Mouse (Mus musculus): ENCODE measurements at regions not wholly inside any gene's neighbourhood (a gene's known extent, or its start where the extent isn't known, plus 50 kb on each side); places are given as distances from the start of the nearest gene placed in this dataset.
"Not testable (repeated sequence)": the region's sequence is repeated elsewhere in the genome, so short reads cannot be mapped to it uniquely, and the experiment has no call there.

DNA sequence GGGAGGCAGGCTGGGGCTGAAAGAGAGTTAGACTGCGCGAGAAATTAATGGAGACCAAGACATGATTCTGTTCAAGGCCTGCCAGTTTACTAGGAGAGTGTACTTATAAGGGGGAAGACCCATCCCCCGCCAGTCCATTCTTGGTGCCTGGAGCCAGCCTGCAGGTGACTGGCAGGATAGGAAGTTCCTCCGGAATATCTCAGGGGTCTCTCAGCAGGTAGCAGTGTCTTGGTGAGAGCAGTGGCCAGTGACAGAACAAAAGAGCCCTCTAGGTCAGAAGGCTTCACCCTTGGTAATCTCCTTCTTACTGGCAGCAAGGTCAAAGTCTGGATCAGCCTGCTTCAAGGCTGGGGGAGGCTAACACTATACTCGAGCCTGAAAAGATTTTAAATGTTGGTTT, 83.7 kb upstream of the Zfp804b start:
- no peak for DNase-seq (ENCODE audit: low spot score in 2 of 2)

DNA sequence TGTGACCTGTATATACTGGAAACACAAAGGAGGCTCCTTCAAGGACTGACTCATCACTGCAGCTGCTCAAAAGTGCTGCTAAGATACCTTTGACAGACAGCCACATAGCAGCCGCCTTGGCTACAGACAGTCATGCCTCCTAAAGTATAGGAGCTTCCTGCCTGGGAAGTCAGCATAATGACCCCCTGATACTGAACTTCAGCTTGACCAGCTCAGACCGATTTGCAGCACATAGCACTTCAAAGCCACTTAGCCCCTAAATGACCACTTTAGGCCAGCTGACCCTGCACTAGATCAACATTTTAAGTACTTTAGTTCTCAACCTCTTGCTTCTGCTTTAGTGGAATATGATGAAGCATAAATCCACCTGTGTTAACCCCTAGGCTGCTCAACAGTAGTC, 91.9 kb upstream of the Zfp804b start:
- no peak for DNase-seq (ENCODE audit: low spot score in 2 of 2)

DNA sequence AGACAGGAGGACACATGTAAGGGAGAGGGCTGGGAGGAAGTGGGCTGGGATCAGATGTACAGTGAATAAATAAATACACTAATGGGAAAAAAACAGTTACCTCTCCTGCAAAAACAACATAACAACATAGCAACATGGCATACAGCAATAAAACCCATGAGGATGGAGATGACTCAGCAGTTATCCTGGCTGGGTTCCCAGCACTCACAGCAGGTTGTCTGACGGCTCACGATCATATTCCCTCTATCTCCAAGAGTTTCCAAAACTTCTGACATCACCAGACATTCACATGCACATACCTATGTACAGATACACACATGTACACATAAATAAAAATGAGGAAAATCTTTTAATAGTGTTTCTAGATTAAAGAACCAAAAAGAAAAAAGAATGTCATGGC, 103.4 kb upstream of the Zfp804b start:
- DNase-seq (ENCODE audit: low spot score in 2 of 2): no peak

DNA sequence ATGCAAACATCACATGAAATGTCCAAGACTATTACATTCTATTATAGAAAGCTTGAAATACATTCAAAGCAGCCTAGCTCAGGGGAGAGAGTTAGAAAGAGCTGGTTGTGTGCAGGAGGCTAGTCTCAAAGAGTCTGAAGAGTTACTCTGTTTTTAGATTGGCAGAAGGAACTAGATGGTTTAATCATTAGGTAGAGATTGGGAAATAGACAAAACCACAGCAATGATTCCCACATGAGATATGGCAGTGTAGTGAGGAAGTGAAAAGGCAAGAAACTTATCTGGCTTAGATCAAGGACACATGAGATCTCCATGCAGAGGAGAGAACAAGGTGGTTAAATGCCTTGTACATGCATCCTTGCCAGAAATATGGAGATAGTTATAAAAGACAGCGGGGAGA, 110.3 kb upstream of the Zfp804b start:
- no peak for DNase-seq (ENCODE audit: low spot score in 2 of 2)

DNA sequence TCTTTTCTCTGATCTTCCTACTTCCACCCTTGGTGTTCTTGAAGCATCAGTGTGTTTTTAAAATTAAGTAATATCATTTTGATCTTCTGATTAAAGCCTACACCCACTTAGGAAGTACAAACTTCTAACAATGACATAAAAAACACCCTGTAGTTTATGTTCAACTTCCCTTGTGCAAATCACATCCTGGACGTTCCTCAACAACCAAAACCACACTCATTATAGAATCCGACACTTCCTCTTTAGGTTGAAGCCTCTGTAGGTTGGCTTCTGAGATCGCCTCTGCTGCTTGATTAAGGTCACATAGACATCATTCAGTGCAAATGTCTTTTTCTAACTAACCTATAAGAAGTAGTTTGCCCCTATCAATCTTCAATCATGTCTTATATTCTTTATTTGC, 112.5 kb upstream of the Zfp804b start:
- no peak for DNase-seq (ENCODE audit: low spot score in 2 of 2)

DNA sequence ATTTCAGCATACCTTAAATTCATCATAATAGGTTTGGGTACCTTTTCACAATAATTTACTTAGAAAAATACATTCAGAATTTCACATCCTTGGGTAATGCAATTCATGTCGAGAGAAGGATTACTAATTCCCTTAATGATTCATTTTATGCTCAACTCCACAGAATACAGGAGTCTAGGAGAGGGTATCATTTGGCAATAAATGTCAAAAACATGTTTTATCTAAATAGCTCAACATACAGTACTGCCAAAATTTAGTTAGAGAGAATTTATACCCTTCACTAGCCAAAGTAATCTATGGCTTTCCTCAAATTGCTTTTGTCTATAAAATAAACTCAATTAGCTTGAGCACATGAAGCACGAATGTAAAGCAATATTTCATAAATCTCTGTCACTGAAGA, 144.6 kb upstream of the Zfp804b start:
- DNase-seq (ENCODE audit: low spot score in 2 of 2): no peak

DNA sequence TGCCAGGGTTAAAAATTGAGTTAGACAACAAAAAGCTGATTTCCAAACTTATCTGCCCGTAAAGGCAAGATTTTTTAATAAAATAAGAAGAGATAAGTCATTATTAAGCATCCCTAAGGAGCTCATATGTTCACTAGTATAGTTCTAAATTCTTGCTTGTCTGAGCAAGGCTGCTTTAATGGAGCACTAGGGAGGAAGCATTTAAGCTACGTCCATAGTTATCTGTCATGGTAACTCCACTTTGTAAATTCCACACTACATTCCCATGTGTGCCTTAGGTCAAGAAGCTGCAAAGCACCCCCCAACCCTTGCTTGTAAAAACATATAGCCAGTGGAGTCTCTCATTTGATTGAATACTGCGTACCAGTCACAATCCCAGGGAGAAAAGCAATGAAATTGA, 145.0 kb upstream of the Zfp804b start:
- no peak for DNase-seq (ENCODE audit: low spot score in 2 of 2)

DNA sequence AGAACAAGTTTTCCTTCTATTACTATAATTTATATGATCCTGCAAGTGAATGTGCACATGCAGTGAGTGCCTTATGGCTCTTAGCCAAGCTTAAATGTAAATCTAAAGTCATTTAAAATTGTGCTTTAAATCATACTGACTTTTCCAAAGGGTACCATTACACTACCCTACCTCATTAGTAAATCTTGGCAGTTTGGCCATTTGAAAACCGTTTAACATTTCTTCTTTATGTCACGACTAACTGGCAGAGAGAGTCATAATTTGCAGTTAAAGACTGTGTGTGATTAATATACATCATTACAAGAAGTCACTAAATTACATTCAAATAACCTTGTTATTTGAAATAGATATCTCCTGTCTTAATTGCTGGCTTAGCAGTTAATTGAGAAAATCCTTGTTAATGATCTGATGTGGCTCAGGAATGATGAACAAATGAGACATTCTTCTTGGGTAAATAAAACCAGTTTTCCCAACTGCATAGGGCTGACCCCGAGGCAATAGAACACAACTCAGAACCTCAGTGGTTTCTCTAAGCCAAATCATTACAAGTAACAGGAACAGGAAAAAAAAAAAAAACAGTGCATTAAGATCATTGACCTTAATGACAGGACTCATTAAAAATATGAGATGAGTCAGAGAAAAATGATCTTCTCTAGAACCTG, 173.1 kb upstream of the Zfp804b start:
- DNase-seq (ENCODE audit: low spot score in 2 of 2): no peak

DNA sequence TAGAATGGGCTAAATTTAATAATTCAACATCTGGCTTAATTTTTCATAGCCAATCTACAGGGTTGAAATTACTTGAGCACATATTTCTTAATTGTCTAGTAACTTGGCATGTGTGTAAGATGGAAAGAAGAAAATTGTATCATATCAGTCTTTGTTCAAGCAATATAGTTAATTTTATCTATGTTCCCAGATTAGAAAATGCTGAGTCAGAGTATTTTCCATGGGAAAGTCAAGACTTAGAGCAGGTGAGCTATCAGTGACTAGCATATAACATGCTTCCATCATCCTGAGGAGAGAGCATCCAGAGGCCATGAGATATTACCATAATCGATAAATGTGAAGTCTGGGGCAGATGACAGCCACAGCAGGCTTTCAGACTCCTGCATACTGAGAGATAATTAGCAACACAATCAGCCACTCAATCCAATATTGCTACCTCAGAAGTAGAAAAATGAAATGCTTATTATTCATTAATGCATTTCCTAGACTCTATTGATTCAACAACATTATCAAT, 188.2 kb upstream of the Zfp804b start:
- DNase-seq (ENCODE audit: low spot score in 2 of 2): no peak

DNA sequence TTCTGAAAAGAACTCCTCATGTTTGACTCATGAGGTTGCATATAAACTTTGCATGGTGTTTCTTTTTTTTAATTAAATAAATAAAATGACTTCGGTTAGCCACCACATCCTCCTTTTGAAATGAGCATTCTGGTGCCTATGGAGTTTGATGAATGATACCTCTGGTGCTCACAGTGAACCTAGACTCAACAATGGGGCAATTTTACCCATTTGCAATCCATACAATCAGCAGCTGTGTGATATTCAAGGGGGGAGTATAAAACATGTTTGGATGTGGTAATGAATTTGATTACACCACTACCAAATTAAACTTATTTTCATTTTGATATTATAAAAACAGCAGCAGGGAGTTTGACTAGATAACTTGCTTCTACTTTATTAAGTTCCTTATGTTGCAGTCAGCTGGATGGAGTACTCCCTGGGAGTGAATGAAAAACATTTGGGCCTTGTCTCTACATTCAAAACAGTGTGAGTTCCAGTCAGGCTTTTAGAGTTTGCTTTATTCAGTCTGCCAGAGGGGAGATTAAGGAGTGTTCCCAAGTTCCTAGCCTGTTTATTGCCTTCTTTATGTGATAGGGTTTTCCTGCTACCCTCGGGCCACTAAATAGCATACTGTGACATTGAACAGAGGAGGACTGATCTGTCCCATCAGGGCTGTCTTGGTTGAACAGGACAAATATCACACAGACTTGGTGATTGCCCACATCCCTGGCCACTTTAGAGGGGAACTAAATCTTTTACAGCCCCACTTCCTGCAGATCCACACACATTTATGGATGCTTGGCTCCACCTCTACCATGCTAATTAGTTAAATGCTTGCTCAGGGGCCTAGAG, 195.5 kb upstream of the Zfp804b start:
- DNase-seq (ENCODE audit: low spot score in 2 of 2): no peak

DNA sequence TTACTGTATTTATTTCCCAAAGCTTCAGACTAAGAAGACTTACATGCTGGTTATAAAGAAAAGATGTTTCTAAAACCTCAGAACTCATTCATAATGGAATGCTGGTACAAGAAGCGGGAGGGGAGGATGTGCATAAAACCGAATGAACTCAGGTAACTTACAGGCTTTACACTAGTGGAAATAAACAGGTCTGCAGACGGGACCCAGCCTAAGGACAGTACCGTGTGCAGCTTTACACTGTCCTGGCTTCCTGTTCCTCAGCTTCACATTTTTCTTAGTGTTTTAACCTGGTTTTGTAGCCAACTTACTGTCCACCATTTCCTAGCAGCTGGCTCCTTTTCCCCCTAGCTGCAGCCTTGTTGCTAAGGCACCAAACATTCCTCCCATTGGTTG, 196.1 kb upstream of the Zfp804b start:
- DNase-seq (ENCODE audit: low spot score in 2 of 2): no peak

DNA sequence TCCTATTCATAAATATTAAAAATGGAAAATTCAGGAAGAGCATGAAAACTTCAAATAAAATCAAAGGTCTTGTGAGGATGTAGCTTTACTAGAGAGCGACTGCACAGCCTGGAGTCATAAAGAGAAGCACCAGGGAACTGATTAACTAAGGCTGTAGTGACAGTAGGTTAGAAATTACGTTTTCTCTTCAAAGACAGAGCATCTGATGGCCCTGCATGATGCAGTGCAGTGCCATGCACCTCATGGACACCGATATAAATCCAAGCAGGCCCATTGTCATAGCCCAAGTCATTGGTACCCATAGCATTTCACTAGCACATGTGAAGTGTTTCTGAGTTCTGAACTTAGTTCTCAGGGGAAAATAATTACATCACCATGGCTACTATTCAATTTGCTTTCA, 199.3 kb upstream of the Zfp804b start:
- no peak for DNase-seq (ENCODE audit: low spot score in 2 of 2)

DNA sequence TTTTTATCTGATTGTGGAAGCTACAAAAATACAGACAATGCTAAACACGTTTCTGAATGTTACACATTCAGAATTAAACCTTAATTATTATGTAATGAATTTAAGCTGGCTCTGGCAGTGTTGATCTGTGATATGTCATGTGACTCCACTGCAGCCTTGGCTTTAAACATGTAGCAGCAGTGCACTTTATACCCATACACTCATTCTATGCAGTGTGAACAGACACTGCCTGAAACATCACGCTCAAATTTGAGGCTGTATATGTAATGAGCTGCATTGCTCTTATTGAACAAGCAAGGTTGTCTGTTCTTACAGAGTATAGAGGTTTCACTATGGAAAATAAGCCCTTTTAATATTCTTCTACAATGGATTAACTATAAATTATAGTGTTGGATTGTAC, 235.9 kb upstream of the Zfp804b start:
- DNase-seq (ENCODE audit: low spot score in 2 of 2): no peak

DNA sequence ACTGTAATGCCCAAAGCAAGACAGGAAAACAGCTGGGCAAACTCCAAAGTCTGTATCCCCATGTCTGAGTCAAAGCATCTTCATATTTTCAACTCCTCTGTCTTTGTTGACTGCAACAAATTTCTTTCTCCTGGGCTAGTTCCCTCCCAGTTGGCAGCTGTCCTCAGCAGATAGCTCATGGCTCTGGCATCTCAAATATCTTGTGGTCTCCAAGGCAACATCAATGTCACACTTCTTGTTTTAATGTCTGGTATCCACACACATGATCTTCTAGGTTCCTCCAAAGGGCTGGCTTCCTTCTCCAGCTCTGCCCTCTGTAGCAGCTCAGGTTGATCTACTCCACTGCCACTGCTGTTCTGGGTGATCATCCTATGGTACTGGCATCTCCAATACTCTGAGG, 242.0 kb upstream of the Zfp804b start:
- no peak for DNase-seq (ENCODE audit: low spot score in 2 of 2)

DNA sequence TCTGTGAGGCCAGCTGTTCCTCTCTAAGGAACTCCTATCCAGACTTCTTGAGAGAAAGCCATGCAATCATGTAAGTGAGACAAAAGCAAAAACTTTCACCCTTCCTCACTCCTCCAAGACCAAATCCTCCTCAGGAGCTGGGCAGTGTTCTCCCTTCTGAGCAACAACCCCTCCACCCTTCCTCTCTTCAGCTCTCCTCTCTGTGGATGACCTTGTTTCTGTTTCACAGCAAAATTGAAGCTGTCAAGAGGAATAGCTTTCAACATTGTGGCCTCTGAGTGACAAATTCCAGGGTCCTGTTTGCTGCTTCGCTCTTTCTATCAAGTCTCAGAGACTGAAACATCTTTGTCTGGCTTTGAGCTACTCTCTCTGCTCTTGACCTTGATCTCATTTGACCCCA, 255.9 kb upstream of the Zfp804b start:
- no peak for DNase-seq (ENCODE audit: low spot score in 2 of 2)

DNA sequence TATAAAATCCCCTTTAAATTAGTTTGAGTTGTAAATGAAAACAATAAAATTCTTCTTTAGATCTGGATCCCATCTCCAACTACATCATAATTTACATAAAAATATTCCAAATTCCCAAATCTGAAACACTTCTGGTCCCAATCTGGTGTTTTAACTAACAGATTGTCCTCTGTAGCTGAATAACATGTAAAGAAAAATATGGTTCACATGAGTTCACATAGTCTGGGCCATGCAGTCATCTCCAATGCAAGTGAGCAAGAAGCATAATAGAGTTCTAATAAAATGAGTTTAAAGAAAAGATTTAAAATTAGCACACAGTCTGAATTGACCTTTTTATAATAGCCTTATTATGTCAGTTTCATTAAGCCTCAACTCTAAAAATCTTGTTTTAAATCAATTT, 263.0 kb upstream of the Zfp804b start:
- no peak for DNase-seq (ENCODE audit: low spot score in 2 of 2)

DNA sequence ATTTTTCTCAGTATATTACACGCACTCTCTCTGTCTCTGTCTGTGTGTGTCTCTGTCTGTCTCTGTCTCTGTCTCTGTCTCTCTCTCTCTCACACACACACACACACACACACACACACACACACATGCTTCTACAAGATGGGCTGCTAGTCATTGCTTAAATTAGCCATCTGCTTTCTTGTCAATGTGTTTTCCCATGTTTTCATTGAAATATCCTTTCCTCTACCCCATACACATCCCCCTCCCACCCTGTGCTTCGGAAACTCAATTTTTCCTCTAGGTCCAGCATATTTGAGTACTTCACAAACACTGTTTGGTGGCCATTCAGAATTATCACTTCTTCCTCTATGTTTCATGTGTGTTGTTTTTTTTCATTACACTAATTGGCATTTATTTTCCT, 263.4 kb upstream of the Zfp804b start:
- DNase-seq (ENCODE audit: low spot score in 2 of 2): no peak

DNA sequence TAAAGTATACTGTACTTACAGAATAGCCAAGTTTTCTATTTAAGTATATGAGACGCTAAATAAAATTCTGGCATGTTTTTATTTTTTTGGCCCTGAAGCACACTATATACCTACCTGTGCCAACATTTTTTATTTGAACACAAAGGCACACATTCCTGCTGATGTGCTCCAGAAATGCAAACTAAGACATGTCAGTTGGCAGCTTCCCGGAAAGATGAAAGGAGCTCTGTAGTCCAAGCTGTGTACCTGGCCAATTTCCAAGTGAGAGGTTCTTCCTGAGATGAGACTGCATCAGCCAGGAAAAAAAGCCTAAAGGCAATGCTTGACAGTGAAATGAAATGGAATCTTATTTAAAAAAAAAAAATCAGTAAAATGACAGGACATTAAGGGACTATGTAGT, 305.0 kb upstream of the Steap4 start:
- no peak for DNase-seq (ENCODE audit: low spot score in 2 of 2)

DNA sequence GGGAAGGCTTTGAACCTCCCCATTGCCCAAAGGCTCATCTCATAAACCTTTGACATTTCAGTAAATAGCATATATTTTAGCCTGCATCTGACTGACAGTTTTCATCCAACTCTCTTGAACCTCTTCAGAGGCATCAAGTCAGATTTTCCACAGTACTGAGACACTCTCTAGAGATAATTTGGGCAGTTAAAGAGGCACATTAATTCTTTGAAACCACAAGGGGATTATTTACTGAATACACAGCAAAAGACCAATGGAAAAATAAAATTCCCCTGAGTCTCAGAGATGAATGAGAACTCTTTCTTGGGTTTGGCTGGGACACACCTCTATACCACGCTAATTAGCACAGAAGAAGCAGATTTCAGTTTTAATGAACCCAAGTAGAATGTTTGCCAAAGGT, 258.5 kb upstream of the Steap4 start:
- DNase-seq (ENCODE audit: low spot score in 2 of 2): no peak

DNA sequence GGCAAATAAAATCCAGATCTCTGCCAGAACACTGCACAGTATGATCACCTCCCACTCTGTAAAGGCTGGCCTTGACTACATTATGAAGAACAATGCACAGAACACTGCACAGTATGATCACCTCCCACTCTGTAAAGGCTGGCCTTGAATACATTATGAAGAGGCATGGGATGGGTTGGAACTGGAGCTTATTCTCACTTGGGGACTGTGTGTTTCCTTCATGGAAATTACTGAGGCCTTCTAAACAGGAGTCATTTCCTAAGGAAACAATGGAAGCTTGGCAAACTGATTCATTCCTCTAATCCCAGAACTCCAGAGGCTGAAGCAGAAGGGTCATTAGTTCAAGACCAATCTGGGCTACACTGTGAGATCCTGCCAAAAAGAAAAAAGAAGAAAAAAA, 240.7 kb upstream of the Steap4 start:
- no peak for DNase-seq (ENCODE audit: low spot score in 2 of 2)

DNA sequence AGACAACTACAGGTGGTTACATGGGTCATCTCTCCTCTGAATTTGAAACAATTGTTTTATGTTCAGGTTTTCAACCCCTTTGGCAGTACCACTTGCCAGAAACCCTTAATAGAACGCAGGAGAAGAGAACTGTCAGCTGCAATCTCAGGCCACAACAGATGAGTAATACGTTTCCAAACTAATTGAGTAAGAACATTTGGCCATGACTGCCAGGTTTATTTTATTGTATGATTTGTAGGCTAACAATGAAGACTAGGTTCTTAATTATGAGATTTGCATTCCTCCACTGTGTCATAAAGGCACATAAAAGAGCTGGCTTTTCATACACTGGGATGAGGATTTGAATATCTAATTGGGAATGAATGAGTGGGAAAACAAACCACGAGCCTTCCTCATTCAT, 240.2 kb upstream of the Steap4 start:
- no peak for DNase-seq (ENCODE audit: low spot score in 2 of 2)

DNA sequence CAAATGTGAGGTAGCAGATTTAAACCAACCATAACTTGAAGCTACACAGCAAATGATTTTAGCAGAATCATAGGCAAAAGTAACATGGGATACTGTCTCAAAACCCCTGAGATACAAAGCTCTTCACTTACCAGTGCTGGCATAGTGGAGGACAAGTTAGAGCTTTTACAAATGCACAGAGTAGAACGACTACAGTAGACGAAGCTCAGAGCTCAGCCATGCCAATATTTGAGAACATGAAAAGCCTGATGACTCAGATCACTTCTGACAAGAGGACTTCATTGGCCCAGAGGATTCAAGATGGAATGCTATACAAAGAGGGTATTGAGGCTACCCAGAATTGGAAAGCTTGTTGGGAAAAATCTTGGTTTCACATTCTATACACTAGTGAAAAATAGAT, 239.6 kb upstream of the Steap4 start:
- DNase-seq (ENCODE audit: low spot score in 2 of 2): no peak

DNA sequence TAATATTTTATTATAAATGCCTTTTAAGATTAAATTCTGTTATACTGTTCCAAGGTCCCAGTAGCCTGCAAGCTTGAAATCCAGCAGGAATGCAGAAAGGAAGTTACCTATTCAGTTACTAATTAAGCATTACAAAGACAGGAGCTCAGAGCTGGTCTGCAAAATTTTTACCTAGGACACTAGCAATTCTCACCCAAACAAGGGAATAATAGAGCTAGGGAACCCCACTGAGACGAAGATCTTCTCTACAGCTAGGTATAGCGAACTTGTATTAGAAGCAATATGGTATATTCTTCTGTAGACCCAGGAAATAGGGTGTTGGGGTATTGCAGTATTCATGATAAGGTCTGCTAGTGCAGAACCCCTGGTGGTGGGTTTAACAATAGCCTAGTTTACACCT, 227.7 kb upstream of the Steap4 start:
- not testable (repeated sequence) for DNase-seq (ENCODE audit: low spot score in 2 of 2)

Measured in gastrocnemius, postnatal 4 days (tissue).